Mouse (Mus musculus): Measurements from ENCODE around the gene Mia3. TPM values are rescaled to one million over a fixed set of nuclear protein-coding genes. Genes with fewer than 3 reads are reported as not detected.

The Mia3 gene
- polyA plus RNA-seq, 1 experiment from 2014 or later, result 76.2 TPM

GRCm38 (mm10) chr1:183363577-183363867 lies 5.8 kb downstream of the Mia3 start:
- no peak for ATAC-seq (ENCODE audit: insufficient number of reproducible peaks, insufficient read depth, low FRiP score, low read depth)
- 81% methylated on average over 5 of the region's 5 CpGs for WGBS
- H3K36me3 ChIP-seq (ENCODE audit: control insufficient read depth, insufficient read depth, low read length), result peaks cover 73% of the 10 kb centered on the region

GRCm38 (mm10) chr1:183362729-183363576 lies 6.4 kb downstream of the Mia3 start:
- H3K36me3 ChIP-seq (ENCODE audit: control insufficient read depth, insufficient read depth, low read length), result peaks cover 79% of the 10 kb centered on the region

More at GRCm38 (mm10) chr1:183363577-183363867, 5.8 kb downstream of the Mia3 start:
- no peak overlapping the region for H3K4me2 ChIP-seq (ENCODE audit: low read length)
- H3K4me3 ChIP-seq (ENCODE audit: control insufficient read depth in 1 of 2, insufficient read depth in 1 of 2, low read depth in 1 of 2, low read length in 2 of 2), result no peak overlapping the region
- no peaks in the 10 kb centered on the region for H3K27me3 ChIP-seq (ENCODE audit: control insufficient read depth, insufficient read depth, low read length)
- no peak overlapping the region for H3K9ac ChIP-seq (ENCODE audit: low read length)
- H3K4me1 ChIP-seq (ENCODE audit: control insufficient read depth in 2 of 2, insufficient read depth in 2 of 2, low read length in 2 of 2), result peaks cover 3 to 6% of the 10 kb centered on the region in 2 experiments; a peak in 3 of 4 replicates
- no peak overlapping the region for H3K27ac ChIP-seq (replicated peaks in 1 of 2; ENCODE audit: control insufficient read depth in 1 of 2, insufficient read depth in 1 of 2, low read depth in 2 of 2, low read length in 2 of 2)
- no peaks in the 10 kb centered on the region for H3K9me3 ChIP-seq (ENCODE audit: control insufficient read depth, low read length)

GRCm38 (mm10) chr1:183362301-183362700 lies 7.1 kb downstream of the Mia3 start:
- Histone ChIP-seq H3K36me3 (ENCODE audit: control insufficient read depth, insufficient read depth, low read length) (peaks cover 85% of the 10 kb centered on the region), H3K4me2 (ENCODE audit: low read length) (no peak overlapping the region), H3K4me1 (ENCODE audit: control insufficient read depth in 2 of 2, insufficient read depth in 2 of 2, low read length in 2 of 2) (no peaks in the 10 kb centered on the region), H3K4me3 (ENCODE audit: control insufficient read depth in 1 of 2, insufficient read depth in 1 of 2, low read depth in 1 of 2, low read length in 2 of 2) (no peak overlapping the region), H3K27ac (replicated peaks in 1 of 2; ENCODE audit: control insufficient read depth in 1 of 2, insufficient read depth in 1 of 2, low read depth in 2 of 2, low read length in 2 of 2) (no peak overlapping the region), H3K27me3 (ENCODE audit: control insufficient read depth, insufficient read depth, low read length) (no peaks in the 10 kb centered on the region), H3K9me3 (ENCODE audit: control insufficient read depth, low read length) (no peaks in the 10 kb centered on the region), H3K9ac (ENCODE audit: low read length) (no peak overlapping the region)
- no peak for ATAC-seq (ENCODE audit: insufficient number of reproducible peaks, insufficient read depth, low FRiP score, low read depth)
- 80% methylated on average over 5 of the region's 5 CpGs for WGBS

More at GRCm38 (mm10) chr1:183362729-183363576, 6.4 kb downstream of the Mia3 start:
- Histone ChIP-seq H3K9me3 (ENCODE audit: control insufficient read depth, low read length) (no peaks in the 10 kb centered on the region), H3K27ac (replicated peaks in 1 of 2; ENCODE audit: control insufficient read depth in 1 of 2, insufficient read depth in 1 of 2, low read depth in 2 of 2, low read length in 2 of 2) (no peak overlapping the region), H3K4me2 (ENCODE audit: low read length) (no peak overlapping the region), H3K4me3 (ENCODE audit: control insufficient read depth in 1 of 2, insufficient read depth in 1 of 2, low read depth in 1 of 2, low read length in 2 of 2) (no peak overlapping the region), H3K4me1 (ENCODE audit: control insufficient read depth in 2 of 2, insufficient read depth in 2 of 2, low read length in 2 of 2) (peaks cover 0 to 4% of the 10 kb centered on the region in 2 experiments; a peak in 1 of 4 replicates), H3K9ac (ENCODE audit: low read length) (no peak overlapping the region), H3K27me3 (ENCODE audit: control insufficient read depth, insufficient read depth, low read length) (no peaks in the 10 kb centered on the region)
- no peak for ATAC-seq (ENCODE audit: insufficient number of reproducible peaks, insufficient read depth, low FRiP score, low read depth)
- 68% methylated on average over 14 of the region's 14 CpGs for WGBS

GRCm38 (mm10) chr1:183358901-183359300 lies 10.5 kb downstream of the Mia3 start:
- no peaks in the 10 kb centered on the region for H3K9me3 ChIP-seq (ENCODE audit: control insufficient read depth, low read length)

GRCm38 (mm10) chr1:183349840-183350239 lies 19.5 kb downstream of the Mia3 start:
- no peak overlapping the region for H3K27ac ChIP-seq (replicated peaks in 1 of 2; ENCODE audit: control insufficient read depth in 1 of 2, insufficient read depth in 1 of 2, low read depth in 2 of 2, low read length in 2 of 2)
- peaks cover 0 to 5% of the 10 kb centered on the region in 2 experiments; a peak in 2 of 4 replicates for H3K4me1 ChIP-seq (ENCODE audit: control insufficient read depth in 2 of 2, insufficient read depth in 2 of 2, low read length in 2 of 2)
- no peak overlapping the region for H3K4me3 ChIP-seq (ENCODE audit: control insufficient read depth in 1 of 2, insufficient read depth in 1 of 2, low read depth in 1 of 2, low read length in 2 of 2)
- 22% methylated on average over 6 of the region's 6 CpGs for WGBS
- H3K36me3 ChIP-seq (ENCODE audit: control insufficient read depth, insufficient read depth, low read length), result peaks cover 67% of the 10 kb centered on the region
- no peak overlapping the region for H3K9ac ChIP-seq (ENCODE audit: low read length)
- ATAC-seq (ENCODE audit: insufficient number of reproducible peaks, insufficient read depth, low FRiP score, low read depth), result no peak
- no peak overlapping the region for H3K4me2 ChIP-seq (ENCODE audit: low read length)
- no peaks in the 10 kb centered on the region for H3K9me3 ChIP-seq (ENCODE audit: control insufficient read depth, low read length)
- H3K27me3 ChIP-seq (ENCODE audit: control insufficient read depth, insufficient read depth, low read length), result no peaks in the 10 kb centered on the region

More at GRCm38 (mm10) chr1:183358901-183359300, 10.5 kb downstream of the Mia3 start:
- H3K4me1 ChIP-seq (ENCODE audit: control insufficient read depth in 2 of 2, insufficient read depth in 2 of 2, low read length in 2 of 2), result no peaks in the 10 kb centered on the region
- no peak for ATAC-seq (ENCODE audit: insufficient number of reproducible peaks, insufficient read depth, low FRiP score, low read depth)
- WGBS, result 85% methylated on average over 3 of the region's 3 CpGs
- no peak overlapping the region for H3K4me2 ChIP-seq (ENCODE audit: low read length)
- no peak overlapping the region for H3K4me3 ChIP-seq (ENCODE audit: control insufficient read depth in 1 of 2, insufficient read depth in 1 of 2, low read depth in 1 of 2, low read length in 2 of 2)
- no peak overlapping the region for H3K27ac ChIP-seq (replicated peaks in 1 of 2; ENCODE audit: control insufficient read depth in 1 of 2, insufficient read depth in 1 of 2, low read depth in 2 of 2, low read length in 2 of 2)
- no peak overlapping the region for H3K9ac ChIP-seq (ENCODE audit: low read length)
- peaks cover 91% of the 10 kb centered on the region for H3K36me3 ChIP-seq (ENCODE audit: control insufficient read depth, insufficient read depth, low read length)
- H3K27me3 ChIP-seq (ENCODE audit: control insufficient read depth, insufficient read depth, low read length), result no peaks in the 10 kb centered on the region

- Histone ChIP-seq H3K9me3 (ENCODE audit: control insufficient read depth, low read length) (no peaks in the 10 kb centered on the region), H3K27me3 (ENCODE audit: control insufficient read depth, insufficient read depth, low read length) (no peaks in the 10 kb centered on the region), H3K36me3 (ENCODE audit: control insufficient read depth, insufficient read depth, low read length) (peaks cover 50% of the 10 kb centered on the region), H3K4me2 (ENCODE audit: low read length) (peak overlapping the region; percentile 75), H3K9ac (ENCODE audit: low read length) (peak overlapping the region; percentile 87), H3K4me3 (ENCODE audit: control insufficient read depth in 1 of 2, insufficient read depth in 1 of 2, low read depth in 1 of 2, low read length in 2 of 2) (peak overlapping the region; percentile 82 to 84), H3K27ac (replicated peaks in 1 of 2; ENCODE audit: control insufficient read depth in 1 of 2, insufficient read depth in 1 of 2, low read depth in 2 of 2, low read length in 2 of 2) (peak overlapping the region; percentile 53 to 73), H3K4me1 (ENCODE audit: control insufficient read depth in 2 of 2, insufficient read depth in 2 of 2, low read length in 2 of 2) (peaks cover 0 to 5% of the 10 kb centered on the region in 2 experiments; a peak in 2 of 4 replicates)
- WGBS, result 6% methylated on average over 10 of the region's 10 CpGs
- ATAC-seq (ENCODE audit: insufficient number of reproducible peaks, insufficient read depth, low FRiP score, low read depth), result peak; percentile 18; the same call in 1 of the 2 replicates
Observed at GRCm38 (mm10) chr1:183345817-183346195, 23.5 kb downstream of the Mia3 start.

GRCm38 (mm10) chr1:183344886-183345816 lies 24.2 kb downstream of the Mia3 start:
- Histone ChIP-seq H3K27ac (replicated peaks in 1 of 2; ENCODE audit: control insufficient read depth in 1 of 2, insufficient read depth in 1 of 2, low read depth in 2 of 2, low read length in 2 of 2) (peak overlapping the region; percentile 53 to 73), H3K9me3 (ENCODE audit: control insufficient read depth, low read length) (no peaks in the 10 kb centered on the region), H3K4me2 (ENCODE audit: low read length) (peak overlapping the region; percentile 75), H3K4me3 (ENCODE audit: control insufficient read depth in 1 of 2, insufficient read depth in 1 of 2, low read depth in 1 of 2, low read length in 2 of 2) (peak overlapping the region; percentile 82 to 84), H3K36me3 (ENCODE audit: control insufficient read depth, insufficient read depth, low read length) (peaks cover 50% of the 10 kb centered on the region), H3K9ac (ENCODE audit: low read length) (peak overlapping the region; percentile 87), H3K4me1 (ENCODE audit: control insufficient read depth in 2 of 2, insufficient read depth in 2 of 2, low read length in 2 of 2) (peaks cover 0 to 5% of the 10 kb centered on the region in 2 experiments; a peak in 2 of 4 replicates), H3K27me3 (ENCODE audit: control insufficient read depth, insufficient read depth, low read length) (no peaks in the 10 kb centered on the region)
- 1% methylated on average over 68 of the region's 72 CpGs for WGBS
- peak; percentile 94 for ATAC-seq (ENCODE audit: insufficient number of reproducible peaks, insufficient read depth, low FRiP score, low read depth)
